Mouse (Mus musculus) heart, embryonic 12.5 days (tissue): ENCODE results near the gene Gm3173. TPM values are rescaled to one million over a fixed set of nuclear protein-coding genes. Genes with fewer than 3 reads are reported as not detected.
"Not testable (repeated sequence)": the region's sequence is repeated elsewhere in the genome, so short reads cannot be mapped to it uniquely, and the experiment has no call there.

Experiments used
- ATAC-seq: fragments of 200-750 bp; cut with Nextera tagmentation; 2 replicates; pipeline ENCODE4 v1.8.0; 2017; ENCODE audit warnings: moderate TSS enrichment, moderate library complexity; ENCODE audit not compliant: insufficient number of reproducible peaks, low FRiP score
- H3K27ac ChIP-seq: fragments of 300-500 bp; sonication (generic); 2 replicates; pipeline ENCODE4 v1.5.1; 2016; ENCODE audit warnings: mild to moderate bottlenecking, moderate library complexity; ENCODE audit not compliant: poor library complexity, severe bottlenecking
- H3K27me3 ChIP-seq: fragments of 300-500 bp; sonication (generic); replicated peaks from 2 replicates; pipeline ENCODE4 v1.6.1; 2016; ENCODE audit warnings: mild to moderate bottlenecking, moderate library complexity
- H3K36me3 ChIP-seq: fragments of 300-500 bp; sonication (generic); 2 replicates; pipeline ENCODE4 v1.6.1; 2016; ENCODE audit warnings: mild to moderate bottlenecking, moderate library complexity
- H3K4me1 ChIP-seq: fragments of 300-500 bp; sonication (generic); replicated peaks from 2 replicates; pipeline ENCODE4 v1.6.1; 2016; ENCODE audit warnings: mild to moderate bottlenecking
- H3K4me2 ChIP-seq: fragments of 300-500 bp; sonication (generic); 2 replicates; pipeline ENCODE4 v1.6.1; 2016; ENCODE audit warnings: mild to moderate bottlenecking, moderate library complexity
- H3K4me3 ChIP-seq: fragments of 300-500 bp; sonication (generic); 2 replicates; pipeline ENCODE4 v1.5.1; 2016; ENCODE audit warnings: mild to moderate bottlenecking
- H3K9ac ChIP-seq: fragments of 300-500 bp; sonication (generic); 2 replicates; pipeline ENCODE4 v1.6.1; 2016; ENCODE audit warnings: mild to moderate bottlenecking, moderate library complexity
- H3K9me3 ChIP-seq: fragments of 300-500 bp; sonication (generic); replicated peaks from 2 replicates; pipeline ENCODE4 v1.6.1; 2016; ENCODE audit warnings: mild to moderate bottlenecking, moderate library complexity
- WGBS: fragments of 180-500 bp; shearing (Covaris S2); methylation state at CpG from one replicate; pipeline ENCODE4 v1.1.7; 2016; 5-methylcytosine and 5-hydroxymethylcytosine counted together
- polyA plus RNA-seq: library from polyadenylated mRNA; unstranded; fragments of >200 nt; fragmentation: Nextera tagmentation; extraction: Ambion mirVana; gene quantifications from 2 replicates; pipeline ENCODE4 v1.2.1, GENCODE M21; 2016

Gm3173 gene
- polyA plus RNA-seq, 1 experiment from 2014 or later: not detected

DNA sequence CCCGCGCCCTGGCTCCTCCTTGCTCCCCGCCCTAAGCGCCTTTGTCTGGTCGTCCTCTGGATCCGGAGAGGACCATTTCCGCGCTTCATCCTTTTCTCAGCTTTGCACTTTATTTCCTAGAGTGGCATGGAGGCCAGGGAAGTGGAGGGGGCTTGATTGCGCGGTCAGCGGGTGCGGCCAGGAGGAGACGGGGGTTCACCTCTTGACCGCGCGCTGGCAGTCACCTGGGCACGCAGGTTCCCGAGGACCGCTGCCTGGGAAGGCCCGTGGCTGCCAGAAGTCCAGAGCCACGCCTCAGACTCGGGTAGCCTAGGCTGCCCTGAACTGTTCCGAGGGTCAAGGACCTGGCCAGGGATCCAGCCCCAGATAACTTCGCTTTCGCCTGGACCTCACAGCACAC, 68.6 kb downstream of the Gm3173 start:
- H3K9me3 ChIP-seq, H3K27ac ChIP-seq, H3K36me3 ChIP-seq, H3K9ac ChIP-seq, ATAC-seq, H3K27me3 ChIP-seq, H3K4me1 ChIP-seq: not testable (repeated sequence)
- 4% methylated on average over 18 of the region's 25 CpGs for WGBS
- Histone ChIP-seq H3K4me2 (peak overlapping the region; percentile 59), H3K4me3 (peak overlapping the region; percentile 31)

DNA sequence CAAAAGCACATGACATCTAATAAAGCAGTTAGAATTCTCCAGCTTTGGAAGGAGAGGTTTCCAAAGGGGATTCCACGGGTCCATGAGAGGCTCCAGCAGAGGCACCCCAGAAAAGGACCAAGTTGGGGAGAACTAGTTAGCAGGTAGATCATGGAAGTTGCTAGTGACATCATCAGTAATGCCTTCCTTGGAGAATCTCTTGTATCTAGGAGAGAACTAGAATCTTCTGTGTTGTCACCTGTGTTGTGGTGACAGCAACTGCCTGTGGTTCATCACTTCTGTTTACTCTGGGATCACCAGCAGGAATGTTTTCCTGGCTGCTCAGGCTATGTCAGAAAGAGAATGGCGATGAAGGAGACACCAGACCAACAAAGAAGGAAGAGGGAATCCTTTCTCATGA, 124.3 kb downstream of the Gm3173 start, which contains the start of gene Gm3047:
Gene Gm3047 (plus strand): TSS at position 301 of the 400 bp plus-strand sequence.
- not testable (repeated sequence) for H3K4me3 ChIP-seq, H3K36me3 ChIP-seq, ATAC-seq, H3K4me2 ChIP-seq, H3K27ac ChIP-seq, H3K4me1 ChIP-seq, H3K27me3 ChIP-seq, H3K9ac ChIP-seq, H3K9me3 ChIP-seq
- WGBS: no CpG with 5 or more reads among the region's 2 CpGs

Other genes starting within 250 kb of the Gm3173 start
- gene Gm2974, start 248.4 kb upstream of the Gm3173 start, polyA plus RNA-seq: 0.21 and 0.50 TPM in 2 replicates
- not detected in 2 replicates for gene Gm3138, start 181.4 kb upstream of the Gm3173 start, polyA plus RNA-seq
- gene Gm3149, start 113.7 kb upstream of the Gm3173 start, polyA plus RNA-seq: not detected in 2 replicates
- gene 2610042L04Rik, start 96.2 kb upstream of the Gm3173 start, polyA plus RNA-seq: 0.24 and 0.64 TPM in 2 replicates
- not detected in 2 replicates for gene Gm3159, start 33.5 kb upstream of the Gm3173 start, polyA plus RNA-seq
- 0.42 and 0.46 TPM in 2 replicates for gene Gm3164, start 15.5 kb upstream of the Gm3173 start, polyA plus RNA-seq
- gene Gm3182, start 50.8 kb downstream of the Gm3173 start, polyA plus RNA-seq: not detected in 2 replicates
- 0.24 TPM in 1 of 2 replicates, not detected in the other for gene Gm3047, start 124.4 kb downstream of the Gm3173 start, polyA plus RNA-seq
- not detected in 2 replicates for gene Gm8159, start 201.4 kb downstream of the Gm3173 start, polyA plus RNA-seq
- 0.41 and 0.87 TPM in 2 replicates for gene Gm3239, start 233.2 kb downstream of the Gm3173 start, polyA plus RNA-seq